In the genomic region with DNA sequence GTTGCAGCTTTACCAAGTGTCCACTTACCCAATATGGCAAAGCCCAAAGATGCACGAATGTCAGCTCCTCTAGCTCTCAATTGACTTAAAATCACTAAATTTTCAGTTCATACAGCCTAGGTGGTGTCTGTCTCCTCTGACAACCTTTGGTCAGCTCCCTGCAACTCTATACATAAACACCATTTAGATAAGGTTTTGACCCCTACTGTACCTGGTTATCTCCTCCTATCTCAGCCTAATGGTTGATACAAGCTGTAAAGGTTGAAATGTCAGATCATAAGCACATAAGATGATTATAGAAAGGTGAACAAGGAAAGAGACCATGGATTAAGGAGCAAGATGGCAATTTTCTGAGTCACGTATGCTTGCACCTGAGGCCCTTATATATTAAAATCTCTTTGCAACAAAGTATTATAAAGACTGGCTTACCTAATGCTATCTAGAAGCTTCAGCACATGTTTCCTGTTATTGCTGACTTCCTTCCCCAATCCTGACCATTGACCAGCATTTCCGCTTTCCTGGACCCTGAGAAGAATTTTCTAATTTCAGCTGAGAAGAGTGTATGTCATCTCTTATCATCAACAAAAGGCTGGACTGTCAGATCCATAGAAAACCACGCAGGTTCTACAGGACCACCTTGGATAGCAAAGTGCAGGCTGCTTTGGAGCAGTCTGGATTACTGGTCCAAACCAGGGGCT, we compare ENCODE assay signal across 18 mouse cellular contexts. TPM values are rescaled to one million over a fixed set of nuclear protein-coding genes. Genes with fewer than 3 reads are reported as not detected.
DNase-seq lines count a peak whose midpoint lies in the region; ATAC-seq and TF ChIP-seq lines count a peak whose summit lies in the region.
"Had no signal": no experiment of that assay in that cellular context is flagged by ENCODE, and none has a peak within 500 bp of the region (broad histone marks: within the 10 kb centered on the region; RNA-seq: fewer than 3 reads in every experiment).

No protein-coding gene starts in this region.

- TF ChIP-seq CTCF in lung, adult 2 months (IDR thresholded peaks at IDR 0.05; ENCODE audit: insufficient read depth, low read length), result no peak
- TF ChIP-seq CTCF in lung, postnatal 0 days (IDR thresholded peaks at IDR 0.05), result no peak

- DNase-seq in heart, postnatal 36 days, result no peak
- DNase-seq in lung, adult 2 months, result no peak
- peak; percentile 42 for DNase-seq in lung, postnatal 0 days (ENCODE audit: low spot score)
- DNase-seq in splenic B cell, adult 2 months (ENCODE audit: low read depth, low spot score), result peak; percentile 8
- DNase-seq in right cerebral cortex, adult 2 months (ENCODE audit: low spot score in 2 of 2), result no peak
- no peak for DNase-seq in layer of hippocampus, postnatal 36 days
- DNase-seq: adrenal gland, postnatal 25 days; cerebellum, postnatal 25 days; thymus, adult 2 months had no signal

- H3K27me3 ChIP-seq in heart, embryonic 16.5 days (ENCODE audit: control insufficient read depth, insufficient read depth, low read length), result no peaks in the 10 kb centered on the region
- H3K27me3 ChIP-seq in lung, embryonic 15.5 days, result no peaks in the 10 kb centered on the region
- H3K27me3 ChIP-seq in lung, postnatal 0 days (replicated peaks; ENCODE audit: insufficient read depth, low read length), result no peaks in the 10 kb centered on the region
- no peaks in the 10 kb centered on the region for H3K27me3 ChIP-seq in splenic B cell, adult 2 months (ENCODE audit: control insufficient read depth, insufficient read depth, low read length, poor library complexity, severe bottlenecking)
- H3K27me3 ChIP-seq: embryonic facial prominence, embryonic 12.5 days; hindbrain, embryonic 15.5 days; megakaryocyte, embryonic 14.5 days had no signal

- peak; percentile 88 for TF ChIP-seq EP300 in lung, postnatal 0 days (IDR thresholded peaks at IDR 0.05)

- 64% methylated on average over 4 of the region's 4 CpGs for WGBS in heart, embryonic 16.5 days
- WGBS in lung, embryonic 15.5 days, result 67% methylated on average over 4 of the region's 4 CpGs
- 60% methylated on average over 4 of the region's 4 CpGs for WGBS in lung, adult 2 months
- WGBS in lung, postnatal 0 days, result 64% methylated on average over 4 of the region's 4 CpGs

- TF ChIP-seq POLR2A in lung, adult 2 months (IDR thresholded peaks at IDR 0.05; ENCODE audit: borderline replicate concordance, extremely low read depth, low read depth, low read length), result no peak

- no peaks in the 10 kb centered on the region for H3K36me3 ChIP-seq in heart, embryonic 16.5 days (ENCODE audit: control insufficient read depth, insufficient read depth)
- H3K36me3 ChIP-seq in lung, embryonic 15.5 days, result no peaks in the 10 kb centered on the region
- H3K36me3 ChIP-seq in lung, postnatal 0 days (ENCODE audit: insufficient read depth, low read length), result no peaks in the 10 kb centered on the region
- H3K36me3 ChIP-seq in splenic B cell, adult 2 months (ENCODE audit: control insufficient read depth, insufficient read depth, low read length, poor library complexity, severe bottlenecking), result no peaks in the 10 kb centered on the region
- H3K36me3 ChIP-seq: embryonic facial prominence, embryonic 12.5 days; hindbrain, embryonic 15.5 days had no signal

- no peak overlapping the region for H3K4me3 ChIP-seq in heart, embryonic 16.5 days (ENCODE audit: low read length)
- H3K4me3 ChIP-seq in lung, embryonic 15.5 days, result no peak overlapping the region
- no peak overlapping the region for H3K4me3 ChIP-seq in lung, adult 2 months (replicated peaks; ENCODE audit: extremely low read depth, low read depth, low read length)
- no peak overlapping the region for H3K4me3 ChIP-seq in lung, postnatal 0 days (ENCODE audit: low read depth, low read length)
- H3K4me3 ChIP-seq: embryonic facial prominence, embryonic 12.5 days; hindbrain, embryonic 15.5 days; megakaryocyte, embryonic 14.5 days had no signal

- intact Hi-C loops in heart, postnatal 36 days (cut with DNase I), result no loop called here

- no peaks in the 10 kb centered on the region for H3K9me3 ChIP-seq in heart, embryonic 16.5 days (replicated peaks; ENCODE audit: control insufficient read depth, low read length)
- no peaks in the 10 kb centered on the region for H3K9me3 ChIP-seq in lung, embryonic 15.5 days
- no peaks in the 10 kb centered on the region for H3K9me3 ChIP-seq in lung, postnatal 0 days (ENCODE audit: low read length)
- H3K9me3 ChIP-seq: embryonic facial prominence, embryonic 12.5 days; hindbrain, embryonic 15.5 days had no signal

- H3K4me2 ChIP-seq in heart, embryonic 16.5 days (ENCODE audit: low read depth, low read length), result no peak overlapping the region
- H3K4me2 ChIP-seq in lung, embryonic 15.5 days, result no peak overlapping the region
- H3K4me2 ChIP-seq in lung, postnatal 0 days (replicated peaks; ENCODE audit: low read depth, low read length), result no peak overlapping the region
- H3K4me2 ChIP-seq: embryonic facial prominence, embryonic 12.5 days; hindbrain, embryonic 15.5 days had no signal

- H3K9ac ChIP-seq in heart, embryonic 16.5 days (ENCODE audit: low read length), result no peak overlapping the region
- H3K9ac ChIP-seq in lung, embryonic 15.5 days, result no peak overlapping the region
- H3K9ac ChIP-seq in lung, postnatal 0 days (replicated peaks; ENCODE audit: low read depth), result no peak overlapping the region
- H3K9ac ChIP-seq: embryonic facial prominence, embryonic 12.5 days; hindbrain, embryonic 15.5 days had no signal

- H3K27ac ChIP-seq in heart, embryonic 16.5 days (ENCODE audit: low read length), result peak overlapping the region; percentile 16; the same call in 1 of the 2 replicates
- peak overlapping the region; percentile 29; the same call in 1 of the 2 replicates for H3K27ac ChIP-seq in lung, embryonic 15.5 days
- H3K27ac ChIP-seq in lung, postnatal 0 days (ENCODE audit: low read length), result no peak overlapping the region
- H3K27ac ChIP-seq: embryonic facial prominence, embryonic 12.5 days; hindbrain, embryonic 15.5 days had no signal

- no peak for ATAC-seq in heart, embryonic 16.5 days (replicated peaks; ENCODE audit: extremely low read depth, insufficient read depth, low FRiP score)
- no peak for ATAC-seq in lung, embryonic 15.5 days (ENCODE audit: borderline replicate concordance, extremely low read depth, low FRiP score, low TSS enrichment)
- peak; percentile 41 for ATAC-seq in lung, postnatal 0 days

- H3K4me1 ChIP-seq in heart, embryonic 16.5 days (ENCODE audit: control insufficient read depth, insufficient read depth, low read length), result no peaks in the 10 kb centered on the region
- H3K4me1 ChIP-seq in lung, embryonic 15.5 days, result no peaks in the 10 kb centered on the region
- peaks cover 11% of the 10 kb centered on the region for H3K4me1 ChIP-seq in lung, adult 2 months (ENCODE audit: control insufficient read depth, insufficient read depth, low read length)
- H3K4me1 ChIP-seq in lung, postnatal 0 days (ENCODE audit: insufficient read depth, low read depth, low read length), result no peaks in the 10 kb centered on the region
- H3K4me1 ChIP-seq: embryonic facial prominence, embryonic 12.5 days; hindbrain, embryonic 15.5 days had no signal

RNA-seq across cellular contexts. Expression of a gene that starts 2.3 kb away (rescaled TPM):
- polyA plus RNA-seq in heart, embryonic 16.5 days (2015; fragmentation: Nextera tagmentation; extraction: Ambion mirVana), result 0.24 TPM in 1 of 2 replicates, not detected in the other
- not detected for total RNA-seq in heart, postnatal 36 days (2021)
- not detected in 2 replicates for polyA plus RNA-seq in lung, embryonic 15.5 days (2015; fragmentation: Nextera tagmentation; extraction: Ambion mirVana)
- 0.09 and 0.12 TPM in 2 replicates for polyA plus RNA-seq in lung, adult 2 months (2012; rRNA removed)
- not detected in 2 replicates for polyA plus RNA-seq in lung, postnatal 0 days (2015; fragmentation: Nextera tagmentation; extraction: Ambion mirVana)
- total RNA-seq in layer of hippocampus, postnatal 36 days (2021), result not detected
- total RNA-seq: adrenal gland, postnatal 25 days; heart, adult 18-20 months; left cerebral cortex, adult 18-20 months; MEL had no signal
- polyA plus RNA-seq: embryonic facial prominence, embryonic 12.5 days; hindbrain, embryonic 15.5 days; neural tube, embryonic 14.5 days had no signal

RNA-seq across cellular contexts. Expression of a gene that starts 57.3 kb away (rescaled TPM):
- 0.54 and 0.55 TPM in 2 replicates for polyA plus RNA-seq in heart, embryonic 16.5 days (2015; fragmentation: Nextera tagmentation; extraction: Ambion mirVana)
- not detected for total RNA-seq in heart, postnatal 36 days (2021)
- polyA plus RNA-seq in lung, embryonic 15.5 days (2015; fragmentation: Nextera tagmentation; extraction: Ambion mirVana), result 0.51 TPM in 1 of 2 replicates, not detected in the other
- polyA plus RNA-seq in lung, adult 2 months (2012; rRNA removed), result 0.38 and 1.3 TPM in 2 replicates
- polyA plus RNA-seq in lung, postnatal 0 days (2015; fragmentation: Nextera tagmentation; extraction: Ambion mirVana), result 0.35 and 0.37 TPM in 2 replicates
- not detected for total RNA-seq in layer of hippocampus, postnatal 36 days (2021)
- total RNA-seq: adrenal gland, postnatal 25 days; heart, adult 18-20 months; left cerebral cortex, adult 18-20 months had no signal

Comparison
In these comparisons a context has a peak if more than half of its experiments do, and no peak if none do; other contexts are left out.
1. DNase-seq: peak in lung, postnatal 0 days (single experiment) and splenic B cell, adult 2 months (single experiment); none in heart, postnatal 36 days (0 of 2), lung, adult 2 months (single experiment), right cerebral cortex, adult 2 months (0 of 2) and layer of hippocampus, postnatal 36 days (0 of 2).